Mouse (Mus musculus): ENCODE results near the gene Eps8l3.

Gene Eps8l3

GRCm38 (mm10) chr3:107940524-107940923, 63.5 kb downstream of the Eps8l3 start:
- DNase-seq (ENCODE audit: extremely low read depth, insufficient read length, low spot score), result no peak

DNA sequence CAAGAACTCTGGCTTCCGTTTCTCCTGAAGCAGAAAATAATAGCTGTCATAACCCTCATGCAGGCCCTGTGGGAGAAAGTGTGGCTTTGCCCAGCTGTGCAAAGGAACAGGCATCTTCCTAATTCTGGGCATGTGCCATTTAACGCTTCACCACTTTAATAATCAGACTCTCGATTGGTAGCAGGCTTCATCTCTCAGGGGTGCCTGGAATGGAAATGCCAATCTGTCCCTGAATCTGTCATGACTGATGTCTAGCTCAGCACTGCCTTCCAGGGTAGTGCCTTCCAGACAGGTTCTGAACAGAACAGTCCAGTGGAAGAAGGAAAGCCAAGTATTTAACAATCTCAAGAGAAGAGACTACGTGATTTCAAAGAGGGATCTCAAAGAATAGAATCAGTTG, 64.2 kb downstream of the Eps8l3 start:
- no peak for DNase-seq (ENCODE audit: extremely low read depth, insufficient read length, low spot score)
